Mouse (Mus musculus) hindbrain, embryonic 16.5 days (tissue): ENCODE data around the gene Kmt2d. TPM values are rescaled to one million over a fixed set of nuclear protein-coding genes. Genes with fewer than 3 reads are reported as not detected.

Experiments
- ATAC-seq: fragments of 200-750 bp; cut with Nextera tagmentation; 2 replicates; pipeline ENCODE4 v1.8.0; 2017; ENCODE audit warnings: moderate TSS enrichment, moderate library complexity
- H3K27ac ChIP-seq: fragments of 300-500 bp; sonication (generic); 2 replicates; pipeline ENCODE4 v1.5.1; 2014; ENCODE audit warnings: low read depth, mild to moderate bottlenecking, control low read depth, low read length, moderate library complexity
- H3K27me3 ChIP-seq: fragments of 300-500 bp; sonication (generic); replicated peaks from 2 replicates; pipeline ENCODE4 v1.6.1; 2014; ENCODE audit warnings: low read length; ENCODE audit not compliant: control insufficient read depth, insufficient read depth
- H3K36me3 ChIP-seq: fragments of 300-500 bp; sonication (generic); 2 replicates; pipeline ENCODE4 v1.6.1; 2014; ENCODE audit warnings: mild to moderate bottlenecking, low read length, moderate library complexity, mixed read lengths; ENCODE audit not compliant: control insufficient read depth, insufficient read depth
- H3K4me1 ChIP-seq: fragments of 300-500 bp; sonication (generic); 2 replicates; pipeline ENCODE4 v1.6.1; 2014; ENCODE audit warnings: low read depth, low read length; ENCODE audit not compliant: control insufficient read depth, insufficient read depth
- H3K4me2 ChIP-seq: fragments of 300-500 bp; sonication (generic); 2 replicates; pipeline ENCODE4 v1.6.1; 2014; ENCODE audit warnings: mild to moderate bottlenecking, low read length, control low read depth, moderate library complexity
- H3K4me3 ChIP-seq: fragments of 300-500 bp; sonication (generic); 2 replicates; pipeline ENCODE4 v1.5.1; 2014; ENCODE audit warnings: mild to moderate bottlenecking, low read length, control low read depth, moderate library complexity
- H3K9ac ChIP-seq: fragments of 300-500 bp; sonication (generic); 2 replicates; pipeline ENCODE4 v1.6.1; 2014; ENCODE audit warnings: low read depth, mild to moderate bottlenecking, control low read depth, low read length, moderate library complexity
- H3K9me3 ChIP-seq: fragments of 300-500 bp; sonication (generic); 2 replicates; pipeline ENCODE4 v1.6.1; 2014; ENCODE audit warnings: mild to moderate bottlenecking, low read length, moderate library complexity; ENCODE audit not compliant: control insufficient read depth
- WGBS: fragments of 180-500 bp; shearing (Covaris S2); extraction: QIAGEN DNeasy Blood & Tissue Kit; methylation state at CpG from one replicate; pipeline ENCODE4 v1.1.7; 2014; 5-methylcytosine and 5-hydroxymethylcytosine counted together
- polyA plus RNA-seq: library from polyadenylated mRNA; unstranded; fragments of >200 nt; fragmentation: Nextera tagmentation; extraction: Ambion mirVana; gene quantifications from 2 replicates; pipeline ENCODE4 v1.2.1, GENCODE M21; 2015

Gene Kmt2d
- polyA plus RNA-seq, 1 experiment from 2014 or later, result 8.8 TPM

GRCm38 (mm10) chr15:98863451-98863958 lies 7.5 kb downstream of the Kmt2d start:
- Histone ChIP-seq H3K4me1 (peaks cover 17% of the 10 kb centered on the region), H3K4me2 (no peak overlapping the region), H3K9me3 (no peaks in the 10 kb centered on the region), H3K36me3 (peaks cover 52% of the 10 kb centered on the region), H3K4me3 (no peak overlapping the region), H3K27me3 (no peaks in the 10 kb centered on the region), H3K27ac (no peak overlapping the region), H3K9ac (no peak overlapping the region)
- ATAC-seq, result no peak
- 92% methylated on average over 12 of the region's 12 CpGs for WGBS

GRCm38 (mm10) chr15:98861701-98862410 lies 9.1 kb downstream of the Kmt2d start:
- no peaks in the 10 kb centered on the region for H3K27me3 ChIP-seq
- ATAC-seq, result no peak
- 85% methylated on average over 21 of the region's 21 CpGs for WGBS
- H3K27ac ChIP-seq, result no peak overlapping the region
- H3K9ac ChIP-seq, result no peak overlapping the region
- H3K4me1 ChIP-seq, result peaks cover under 1% of the 10 kb centered on the region; the same call in 1 of the 2 replicates
- no peaks in the 10 kb centered on the region for H3K9me3 ChIP-seq
- no peak overlapping the region for H3K4me2 ChIP-seq
- H3K36me3 ChIP-seq, result peaks cover 66% of the 10 kb centered on the region
- no peak overlapping the region for H3K4me3 ChIP-seq

GRCm38 (mm10) chr15:98860921-98861320 lies 10.1 kb downstream of the Kmt2d start:
- H3K4me1 ChIP-seq, result no peaks in the 10 kb centered on the region
- no peak overlapping the region for H3K9ac ChIP-seq
- peaks cover 69% of the 10 kb centered on the region for H3K36me3 ChIP-seq
- no peak overlapping the region for H3K4me2 ChIP-seq
- no peaks in the 10 kb centered on the region for H3K27me3 ChIP-seq
- H3K9me3 ChIP-seq, result no peaks in the 10 kb centered on the region
- no peak for ATAC-seq
- no peak overlapping the region for H3K27ac ChIP-seq
- H3K4me3 ChIP-seq, result no peak overlapping the region
- WGBS, result 94% methylated on average over 18 of the region's 18 CpGs

- Histone ChIP-seq H3K27me3 (no peaks in the 10 kb centered on the region), H3K27ac (no peak overlapping the region), H3K4me1 (no peaks in the 10 kb centered on the region), H3K36me3 (peaks cover 81% of the 10 kb centered on the region), H3K4me3 (no peak overlapping the region), H3K9ac (no peak overlapping the region), H3K9me3 (no peaks in the 10 kb centered on the region), H3K4me2 (no peak overlapping the region)
- no peak for ATAC-seq
- 82% methylated on average over 9 of the region's 9 CpGs for WGBS
These were observed 11.5 kb downstream of the Kmt2d start for GRCm38 (mm10) chr15:98859319-98860043.

GRCm38 (mm10) chr15:98854214-98854613 lies 16.8 kb downstream of the Kmt2d start:
- Histone ChIP-seq H3K4me1 (no peaks in the 10 kb centered on the region), H3K4me2 (no peak overlapping the region), H3K4me3 (no peak overlapping the region), H3K9ac (no peak overlapping the region), H3K27ac (no peak overlapping the region), H3K9me3 (no peaks in the 10 kb centered on the region), H3K27me3 (no peaks in the 10 kb centered on the region), H3K36me3 (peaks cover 85% of the 10 kb centered on the region)
- no peak for ATAC-seq
- WGBS, result 95% methylated on average over 16 of the region's 16 CpGs

- H3K4me2 ChIP-seq, result no peak overlapping the region
- 95% methylated on average over 28 of the region's 28 CpGs for WGBS
- no peak for ATAC-seq
- no peak overlapping the region for H3K27ac ChIP-seq
- no peaks in the 10 kb centered on the region for H3K27me3 ChIP-seq
- no peak overlapping the region for H3K4me3 ChIP-seq
- H3K36me3 ChIP-seq, result peaks cover 90% of the 10 kb centered on the region
- H3K9me3 ChIP-seq, result no peaks in the 10 kb centered on the region
- no peaks in the 10 kb centered on the region for H3K4me1 ChIP-seq
- no peak overlapping the region for H3K9ac ChIP-seq
These were observed 17.7 kb downstream of the Kmt2d start for GRCm38 (mm10) chr15:98853161-98853937.

- ATAC-seq, result no peak
These were observed 18.3 kb downstream of the Kmt2d start for GRCm38 (mm10) chr15:98852733-98853132.

GRCm38 (mm10) chr15:98852071-98852470 lies 18.9 kb downstream of the Kmt2d start:
- Histone ChIP-seq H3K9me3 (no peaks in the 10 kb centered on the region), H3K27me3 (no peaks in the 10 kb centered on the region)
- WGBS, result 94% methylated on average over 9 of the region's 9 CpGs

More at GRCm38 (mm10) chr15:98852733-98853132, 18.3 kb downstream of the Kmt2d start:
- WGBS, result 92% methylated on average over 9 of the region's 9 CpGs
- Histone ChIP-seq H3K9me3 (no peaks in the 10 kb centered on the region), H3K4me2 (no peak overlapping the region), H3K27ac (no peak overlapping the region), H3K4me3 (no peak overlapping the region), H3K27me3 (no peaks in the 10 kb centered on the region), H3K4me1 (no peaks in the 10 kb centered on the region), H3K9ac (no peak overlapping the region), H3K36me3 (peaks cover 86% of the 10 kb centered on the region)

More at GRCm38 (mm10) chr15:98852071-98852470, 18.9 kb downstream of the Kmt2d start:
- H3K9ac ChIP-seq, result no peak overlapping the region
- no peak overlapping the region for H3K4me3 ChIP-seq
- ATAC-seq, result no peak
- H3K4me1 ChIP-seq, result no peaks in the 10 kb centered on the region
- no peak overlapping the region for H3K4me2 ChIP-seq
- H3K36me3 ChIP-seq, result peaks cover 86% of the 10 kb centered on the region
- H3K27ac ChIP-seq, result no peak overlapping the region
